Mouse (Mus musculus) midbrain, postnatal 0 days (tissue): ENCODE results near the gene Soga3. TPM values are rescaled to one million over a fixed set of nuclear protein-coding genes. Genes with fewer than 3 reads are reported as not detected.

Source experiments
- ATAC-seq: fragments of 200-750 bp; cut with Nextera tagmentation; 2 replicates; pipeline ENCODE4 v1.8.0; 2017; ENCODE audit warnings: moderate number of reproducible peaks, mild to moderate bottlenecking, moderate TSS enrichment, moderate library complexity; ENCODE audit not compliant: low FRiP score
- DNase-seq: peaks from one replicate; pipeline ENCODE4 v3.0.0-alpha.2; 2015; ENCODE audit warnings: low spot score
- H3K27ac ChIP-seq: fragments of 300-500 bp; sonication (generic); 2 replicates; pipeline ENCODE4 v1.5.1; 2014; ENCODE audit warnings: low read depth, mild to moderate bottlenecking, low read length, mixed read lengths
- H3K27me3 ChIP-seq: fragments of 300-500 bp; sonication (generic); 2 replicates; pipeline ENCODE4 v1.6.1; 2014; ENCODE audit warnings: low read length, control low read depth, mixed read lengths; ENCODE audit not compliant: insufficient read depth
- H3K36me3 ChIP-seq: fragments of 300-500 bp; sonication (generic); 2 replicates; pipeline ENCODE4 v1.6.1; 2014; ENCODE audit warnings: low read length, control low read depth, mixed read lengths; ENCODE audit not compliant: insufficient read depth
- H3K4me1 ChIP-seq: fragments of 300-500 bp; sonication (generic); 2 replicates; pipeline ENCODE4 v1.6.1; 2014; ENCODE audit warnings: mild to moderate bottlenecking, control low read depth, antibody characterized with exemption, low read length, mixed read lengths; ENCODE audit not compliant: insufficient read depth
- H3K4me2 ChIP-seq: fragments of 300-500 bp; sonication (generic); 2 replicates; pipeline ENCODE4 v1.6.1; 2014; ENCODE audit warnings: low read depth, mild to moderate bottlenecking, low read length, mixed read lengths; ENCODE audit not compliant: poor library complexity, severe bottlenecking
- H3K4me3 ChIP-seq: fragments of 300-500 bp; sonication (generic); 2 replicates; pipeline ENCODE4 v1.5.1; 2014; ENCODE audit warnings: low read depth, mild to moderate bottlenecking, low read length, moderate library complexity
- H3K9ac ChIP-seq: fragments of 300-500 bp; sonication (generic); replicated peaks from 2 replicates; pipeline ENCODE4 v1.6.1; 2014; ENCODE audit warnings: mild to moderate bottlenecking, low read length, moderate library complexity, mixed read lengths; ENCODE audit not compliant: poor library complexity, severe bottlenecking
- H3K9me3 ChIP-seq: fragments of 300-500 bp; sonication (generic); 2 replicates; pipeline ENCODE4 v1.6.1; 2016; ENCODE audit warnings: low read length, control low read depth
- CTCF ChIP-seq: IDR thresholded peaks from 2 replicates; pipeline ENCODE4 v1.5.1; 2016; ENCODE audit warnings: antibody characterized with exemption, mild to moderate bottlenecking
- WGBS: fragments of 180-500 bp; shearing (Covaris S2); extraction: QIAGEN DNeasy Blood & Tissue Kit; methylation state at CpG from one replicate; pipeline ENCODE4 v1.1.7; 2014; 5-methylcytosine and 5-hydroxymethylcytosine counted together
- polyA plus RNA-seq: library from polyadenylated mRNA; unstranded; fragments of >200 nt; fragmentation: Nextera tagmentation; extraction: Ambion mirVana; gene quantifications from 2 replicates; pipeline ENCODE4 v1.2.1, GENCODE M21; 2015
- total RNA-seq: library from RNA; depleted of rRNA; stranded (reverse); fragments of >200 nt; gene quantifications from 2 replicates; pipeline ENCODE4 v1.2.3, GENCODE M21; 2014

Gene Soga3
- total and polyA plus RNA-seq, 2 experiments from 2014 or later, result 160 to 164 TPM

DNA sequence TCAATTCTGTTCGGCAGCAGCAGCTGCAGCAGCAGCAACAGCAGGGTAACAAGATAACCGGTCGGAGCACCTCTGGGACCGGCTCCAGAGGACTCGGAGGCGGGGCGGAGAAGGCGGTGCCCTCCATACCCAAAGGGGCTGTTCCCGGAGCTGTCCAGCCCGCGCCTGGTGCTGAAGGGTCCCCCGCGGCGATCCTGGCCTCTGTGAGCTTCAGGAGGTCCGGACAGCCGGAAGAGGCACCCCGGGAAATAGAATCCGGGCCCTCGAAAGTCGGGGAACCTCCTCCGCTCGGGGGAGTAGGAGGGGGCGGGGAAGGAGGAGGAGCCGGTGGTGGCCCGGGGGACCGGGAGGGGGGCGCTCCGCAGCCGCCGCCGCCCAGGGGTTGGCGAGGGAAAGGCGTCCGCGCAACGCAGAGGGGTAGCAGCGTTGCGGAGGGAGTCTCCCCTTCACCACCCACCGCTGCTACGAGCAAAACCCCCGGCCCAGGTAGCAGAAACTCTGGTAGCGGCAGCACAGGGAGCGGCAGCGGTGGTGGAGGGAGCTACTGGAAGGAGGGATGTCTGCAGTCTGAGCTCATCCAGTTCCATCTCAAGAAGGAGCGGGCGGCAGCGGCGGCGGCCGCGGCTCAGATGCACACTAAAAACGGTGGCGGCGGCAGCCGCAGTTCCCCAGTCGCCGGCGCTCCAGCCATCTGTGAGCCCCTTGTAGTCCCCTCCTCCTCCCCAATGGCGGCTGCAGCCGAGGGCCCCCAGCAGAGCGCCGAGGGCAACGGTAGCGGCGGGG, 3.4 kb downstream of the Soga3 start:
- Histone ChIP-seq H3K4me3 (peak overlapping the region; percentile 87), H3K36me3 (peaks cover 2% of the 10 kb centered on the region; the same call in 1 of the 2 replicates), H3K27ac (peak overlapping the region; percentile 99), H3K4me2 (peak overlapping the region; percentile 88), H3K9ac (peak overlapping the region; percentile 93), H3K9me3 (no peaks in the 10 kb centered on the region), H3K27me3 (no peaks in the 10 kb centered on the region), H3K4me1 (no peaks in the 10 kb centered on the region; the same call in 1 of the 2 replicates)
- ATAC-seq (peak; percentile 78), DNase-seq (peak; percentile 79)
- no peak for TF ChIP-seq CTCF
- WGBS, result under 1% methylated on average over 53 of the region's 65 CpGs

DNA sequence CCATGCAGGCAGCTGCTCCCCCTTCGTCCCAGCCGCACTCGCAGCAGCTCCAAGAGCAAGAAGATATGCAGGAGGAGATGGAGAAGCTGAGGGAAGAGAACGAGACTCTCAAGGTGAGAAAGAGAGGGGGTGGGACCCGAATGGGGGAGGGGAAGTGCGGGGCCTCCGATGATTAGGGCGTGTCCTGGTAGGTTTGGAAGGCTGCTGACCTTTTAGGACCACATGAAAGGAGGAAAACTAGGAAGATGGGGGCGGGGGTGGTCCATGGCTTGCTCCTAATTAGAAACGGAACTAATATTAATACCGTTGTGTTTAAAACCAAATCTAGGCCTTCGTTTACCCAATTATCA, 4.0 kb downstream of the Soga3 start:
- peak overlapping the region; percentile 88 for H3K4me2 ChIP-seq
- ATAC-seq, result peak; percentile 10; the same call in 1 of the 2 replicates
- no peaks in the 10 kb centered on the region for H3K9me3 ChIP-seq
- no peak for TF ChIP-seq CTCF
- no peaks in the 10 kb centered on the region for H3K27me3 ChIP-seq
- H3K27ac ChIP-seq, result peak overlapping the region; percentile 99
- peak overlapping the region; percentile 87 for H3K4me3 ChIP-seq
- DNase-seq, result no peak
- H3K4me1 ChIP-seq, result no peaks in the 10 kb centered on the region; the same call in 1 of the 2 replicates
- peaks cover 2% of the 10 kb centered on the region; the same call in 1 of the 2 replicates for H3K36me3 ChIP-seq
- peak overlapping the region; percentile 93 for H3K9ac ChIP-seq
- WGBS, result under 1% methylated on average over 11 of the region's 12 CpGs

DNA sequence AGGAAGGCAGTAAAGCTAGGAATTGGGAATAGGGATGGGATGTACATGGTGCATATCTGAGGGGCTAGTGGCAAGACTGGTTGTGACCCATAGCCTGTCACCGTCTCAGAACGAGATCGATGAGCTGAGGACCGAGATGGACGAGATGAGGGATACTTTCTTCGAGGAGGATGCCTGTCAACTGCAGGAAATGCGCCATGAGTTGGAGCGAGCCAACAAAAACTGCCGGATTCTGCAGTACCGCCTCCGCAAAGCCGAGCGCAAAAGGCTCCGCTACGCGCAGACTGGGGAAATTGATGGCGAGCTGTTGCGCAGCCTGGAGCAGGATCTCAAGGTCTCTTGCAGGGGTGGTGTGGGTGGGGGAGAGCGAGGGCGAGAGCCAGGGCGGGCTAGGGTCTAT, 4.4 kb downstream of the Soga3 start:
- Histone ChIP-seq H3K9ac (peak overlapping the region; percentile 93), H3K36me3 (peaks cover 2% of the 10 kb centered on the region; the same call in 1 of the 2 replicates), H3K27me3 (no peaks in the 10 kb centered on the region), H3K4me3 (peak overlapping the region; percentile 87), H3K4me2 (peak overlapping the region; percentile 88), H3K27ac (peak overlapping the region; percentile 99), H3K9me3 (no peaks in the 10 kb centered on the region), H3K4me1 (no peaks in the 10 kb centered on the region; the same call in 1 of the 2 replicates)
- DNase-seq (peak; percentile 69), ATAC-seq (peak; percentile 17; the same call in 1 of the 2 replicates)
- no peak for TF ChIP-seq CTCF
- WGBS, result under 1% methylated on average over 21 of the region's 21 CpGs

DNA sequence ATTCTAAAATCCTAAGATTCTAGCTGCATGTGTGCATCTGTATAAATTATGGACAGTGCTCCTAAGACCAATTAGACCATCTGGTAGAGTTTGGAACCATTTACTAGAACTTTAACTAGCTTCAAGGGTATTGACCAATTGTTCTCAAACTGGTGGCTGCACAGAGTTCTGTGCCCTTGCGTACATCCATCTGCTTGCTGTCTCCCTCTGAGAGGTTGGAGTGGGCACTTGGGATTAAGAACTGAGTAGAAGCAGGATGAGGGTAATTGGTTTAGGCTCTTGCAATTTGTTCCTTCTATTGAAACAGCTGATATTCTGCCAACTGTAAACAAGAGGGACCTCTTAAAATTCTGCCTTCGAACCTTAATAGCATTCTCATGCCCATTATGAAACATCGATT, 11.7 kb downstream of the Soga3 start:
- Histone ChIP-seq H3K4me3 (no peak overlapping the region), H3K4me1 (no peaks in the 10 kb centered on the region), H3K9me3 (no peaks in the 10 kb centered on the region), H3K36me3 (peaks cover 5% of the 10 kb centered on the region; the same call in 1 of the 2 replicates), H3K27ac (no peak overlapping the region), H3K9ac (no peak overlapping the region), H3K27me3 (no peaks in the 10 kb centered on the region), H3K4me2 (no peak overlapping the region)
- ATAC-seq (no peak), DNase-seq (no peak)
- TF ChIP-seq CTCF, result no peak
- 77% methylated on average over 3 of the region's 3 CpGs for WGBS

DNA sequence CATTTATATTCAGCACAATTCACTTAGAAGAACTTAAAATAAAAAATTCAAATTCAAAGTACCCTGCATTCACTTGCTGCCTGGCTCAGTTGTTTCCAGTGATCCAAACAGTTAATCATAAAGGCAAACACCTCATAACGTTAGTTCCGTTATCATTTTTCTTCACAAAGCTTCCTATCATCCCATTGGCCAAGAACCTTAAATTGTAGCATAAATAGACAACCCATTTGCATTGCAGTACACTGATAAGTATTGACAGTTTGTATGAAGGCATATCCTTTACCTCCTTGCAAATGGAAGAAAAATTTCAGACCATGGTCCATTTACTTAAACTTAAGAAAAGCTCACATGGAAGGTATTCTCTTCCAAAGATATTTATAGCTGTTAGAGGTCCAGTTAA, 18.0 kb downstream of the Soga3 start:
- TF ChIP-seq CTCF, result no peak

DNA sequence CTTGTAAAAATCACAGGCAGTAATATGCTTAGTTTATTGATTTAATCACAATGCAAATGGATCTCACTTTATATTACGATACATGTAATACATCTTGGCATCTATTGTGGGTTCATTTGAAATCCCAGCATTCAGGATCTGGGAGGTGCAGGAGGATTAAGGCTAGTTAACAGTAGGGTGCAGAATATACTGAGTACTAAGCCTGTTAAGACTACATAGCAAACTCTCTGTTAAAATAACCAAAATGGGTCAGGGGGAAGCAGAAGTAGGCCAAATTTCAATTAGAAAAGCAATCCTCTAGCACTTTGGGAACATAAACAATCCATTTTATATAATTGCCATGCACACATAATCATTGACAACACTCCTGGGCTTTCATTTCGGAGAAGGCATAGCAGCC, 30.1 kb downstream of the Soga3 start:
- no peaks in the 10 kb centered on the region for H3K4me1 ChIP-seq
- no peaks in the 10 kb centered on the region for H3K9me3 ChIP-seq
- no peak for TF ChIP-seq CTCF
- H3K4me2 ChIP-seq, result no peak overlapping the region
- ATAC-seq (no peak), DNase-seq (no peak)
- H3K27ac ChIP-seq, result no peak overlapping the region
- H3K36me3 ChIP-seq, result peaks cover 17% of the 10 kb centered on the region; the same call in 1 of the 2 replicates
- no peaks in the 10 kb centered on the region for H3K27me3 ChIP-seq
- no peak overlapping the region for H3K4me3 ChIP-seq
- 84% methylated on average over 2 of the region's 2 CpGs for WGBS
- H3K9ac ChIP-seq, result no peak overlapping the region

More for the DNA sequence above, 18.0 kb downstream of the Soga3 start:
- WGBS, result 84% methylated on average over 2 of the region's 2 CpGs
- Histone ChIP-seq H3K9ac (no peak overlapping the region), H3K9me3 (no peaks in the 10 kb centered on the region), H3K4me1 (no peaks in the 10 kb centered on the region), H3K4me3 (no peak overlapping the region), H3K4me2 (no peak overlapping the region), H3K36me3 (peaks cover 3% of the 10 kb centered on the region; the same call in 1 of the 2 replicates), H3K27me3 (no peaks in the 10 kb centered on the region), H3K27ac (no peak overlapping the region)
- no peak for ATAC-seq
- DNase-seq, result no peak
